Mouse (Mus musculus) v-Abl transformed pro-B cells (cell line): ENCODE measurements around the gene Zfp414.
"Not testable (repeated sequence)": the region's sequence is repeated elsewhere in the genome, so short reads cannot be mapped to it uniquely, and the experiment has no call there.

Source experiments
- in situ Hi-C, 2 experiments: fragments of 400-800 bp; cut with MboI; formaldehyde crosslinking; loops; one replicate each; pipeline ENCODE4 v1.15.1; 2025; ENCODE audit not compliant: unreplicated experiment in 2 of 2

Zfp414 gene

DNA sequence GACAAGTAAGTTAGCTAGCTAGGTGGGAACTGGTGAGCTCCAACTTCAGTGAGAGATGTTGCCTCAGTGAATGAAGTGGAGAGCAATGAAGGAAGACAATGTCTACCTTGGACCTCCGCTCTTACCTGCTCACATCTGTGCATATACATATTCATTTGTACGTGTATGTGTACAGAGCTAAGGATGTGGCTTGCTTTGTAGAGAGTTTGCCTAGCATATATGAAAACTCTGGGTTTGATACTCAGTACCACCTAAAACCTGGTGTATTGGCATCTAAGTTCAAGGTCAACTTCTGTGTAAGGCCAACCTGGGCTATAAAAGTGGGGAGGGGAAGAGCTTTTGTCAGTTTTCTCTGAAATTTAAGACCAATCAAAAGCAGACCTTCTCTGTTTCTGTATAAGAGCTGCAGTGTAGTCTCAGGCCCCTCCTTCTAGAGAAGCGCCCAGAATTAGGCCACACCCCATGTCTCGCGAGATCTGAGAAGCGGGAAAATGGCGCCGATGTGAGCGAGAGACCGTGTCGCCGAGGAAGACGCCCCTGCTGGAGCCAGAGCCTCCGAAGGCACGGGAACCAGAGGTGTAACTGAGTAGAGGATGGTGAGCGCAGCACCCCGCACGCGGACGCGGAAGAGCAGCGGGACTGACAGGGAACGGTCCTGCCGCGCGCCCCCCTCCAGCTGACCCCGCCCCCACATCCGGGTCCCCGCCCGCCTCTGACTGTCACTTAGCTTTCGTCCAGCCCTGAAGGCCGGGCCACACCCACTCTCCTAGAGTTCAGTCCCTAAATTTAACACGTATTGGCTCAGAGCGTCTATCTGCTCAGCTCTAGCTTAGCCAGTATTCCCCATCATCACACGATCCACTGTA, at the start of gene Zfp414:
Zfp414 (plus strand) TSS at position 470 of the 866 bp plus-strand sequence.
- in situ Hi-C loops: no loop called here

DNA sequence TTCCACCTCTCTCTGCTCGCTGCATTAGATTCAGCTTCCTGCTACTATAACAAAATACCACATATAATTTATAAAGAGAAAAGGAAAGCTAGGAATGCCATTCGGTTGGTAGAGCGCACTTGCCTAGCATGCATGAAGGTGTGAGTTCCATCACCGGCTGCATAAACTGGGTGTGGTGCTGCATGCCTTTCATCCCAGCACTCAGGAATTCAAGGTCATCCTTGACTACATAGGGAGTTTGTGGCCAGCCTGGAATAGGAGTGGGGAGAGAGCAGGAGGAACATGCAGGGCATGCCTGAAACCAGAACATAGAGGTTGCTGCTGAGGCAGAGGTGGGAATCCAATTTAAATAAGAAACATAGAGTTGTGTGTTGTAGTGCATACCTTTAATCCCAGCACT, 44.8 kb upstream of the Zfp414 start:
- in situ Hi-C loops: no loop called here

DNA sequence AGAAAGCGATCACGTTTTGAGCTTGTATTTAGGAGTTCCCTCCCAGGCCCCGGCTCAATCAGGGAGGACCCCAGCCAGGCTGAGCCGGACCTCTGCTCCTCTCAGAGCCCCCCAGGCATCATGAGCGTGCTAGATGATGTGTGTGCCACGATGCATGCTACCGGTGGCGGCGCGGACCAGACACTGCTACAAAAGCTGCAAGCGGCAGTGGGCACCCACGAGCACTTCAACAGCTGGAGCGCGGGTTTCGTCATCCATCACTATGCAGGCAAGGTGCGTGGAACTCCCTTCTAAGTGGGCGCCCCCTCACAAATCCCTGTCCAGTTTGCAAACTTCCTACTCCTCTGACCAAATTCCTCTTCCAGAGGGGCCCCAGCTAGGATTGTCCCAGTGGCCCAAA, 42.9 kb upstream of the Zfp414 start:
- in situ Hi-C loops: no loop called here

DNA sequence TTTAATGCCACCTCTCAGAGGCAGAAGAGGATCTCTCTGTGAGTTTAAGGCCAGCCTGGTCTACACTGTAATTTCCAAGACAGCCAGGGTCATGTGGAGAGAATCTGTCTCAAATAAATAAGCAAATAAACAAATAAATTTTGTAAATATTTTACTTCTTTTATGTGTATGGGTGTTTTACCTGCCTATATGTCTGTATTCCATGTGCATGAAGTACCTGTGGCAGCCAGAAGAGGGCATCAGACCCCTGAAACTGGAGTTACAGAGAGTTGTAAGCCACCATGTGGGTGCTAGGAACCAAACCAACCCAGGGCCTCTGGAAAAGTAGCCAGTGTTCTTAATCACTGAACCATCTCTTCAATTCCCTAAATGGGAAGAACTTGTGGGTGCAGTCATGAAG, 31.6 kb upstream of the Zfp414 start:
- in situ Hi-C loops: no loop called here

DNA sequence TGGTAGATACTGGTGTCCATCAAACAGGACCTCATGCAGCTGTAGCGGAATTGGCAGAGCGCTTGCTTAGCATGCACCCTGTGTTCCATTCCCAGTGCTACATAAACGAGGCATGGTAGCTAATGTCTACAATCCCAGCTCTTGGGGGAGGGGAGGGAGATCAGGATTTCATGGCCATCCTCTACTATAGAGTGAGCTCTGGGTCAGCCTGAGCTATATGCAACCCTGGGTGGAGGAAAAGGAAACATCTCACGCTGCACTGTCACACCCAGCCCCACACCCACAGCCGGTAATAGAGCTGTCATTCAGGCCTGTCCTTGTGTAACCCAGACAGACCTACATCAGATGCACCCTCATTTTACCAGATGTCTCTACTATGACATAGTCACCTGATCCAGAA, 30.4 kb upstream of the Zfp414 start:
- in situ Hi-C loops: no loop called here

DNA sequence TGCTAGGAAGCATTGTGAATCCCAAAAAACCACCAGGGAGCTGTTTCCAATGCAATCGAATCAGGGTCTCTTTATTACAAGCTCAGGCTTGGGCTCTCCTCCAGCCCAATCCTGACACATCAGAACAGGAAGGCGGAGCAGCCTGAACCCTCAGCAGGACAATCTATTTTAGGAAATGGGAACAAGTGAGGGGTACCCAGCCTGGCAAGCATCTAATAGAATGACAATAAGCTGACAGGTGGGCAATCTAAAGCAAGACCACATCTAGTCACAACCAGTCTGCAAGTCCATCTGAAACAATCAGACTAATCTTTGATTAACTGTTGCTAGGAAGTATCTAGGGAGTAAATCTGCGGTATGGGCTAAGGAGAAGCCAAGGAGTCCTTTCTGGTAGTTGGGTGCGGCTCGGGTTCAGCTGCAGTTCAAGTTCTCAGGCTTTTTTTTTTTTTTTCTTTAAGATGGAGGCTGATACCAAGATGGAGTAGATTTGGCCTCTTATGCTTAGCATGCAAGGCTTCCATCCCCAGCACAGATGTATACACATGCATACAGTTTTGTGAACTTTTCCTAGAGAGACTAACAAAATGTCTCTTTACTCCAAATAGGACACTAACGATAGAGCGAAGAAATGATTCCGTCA, 28.9 kb upstream of the Zfp414 start:
- in situ Hi-C loops: no loop called here

DNA sequence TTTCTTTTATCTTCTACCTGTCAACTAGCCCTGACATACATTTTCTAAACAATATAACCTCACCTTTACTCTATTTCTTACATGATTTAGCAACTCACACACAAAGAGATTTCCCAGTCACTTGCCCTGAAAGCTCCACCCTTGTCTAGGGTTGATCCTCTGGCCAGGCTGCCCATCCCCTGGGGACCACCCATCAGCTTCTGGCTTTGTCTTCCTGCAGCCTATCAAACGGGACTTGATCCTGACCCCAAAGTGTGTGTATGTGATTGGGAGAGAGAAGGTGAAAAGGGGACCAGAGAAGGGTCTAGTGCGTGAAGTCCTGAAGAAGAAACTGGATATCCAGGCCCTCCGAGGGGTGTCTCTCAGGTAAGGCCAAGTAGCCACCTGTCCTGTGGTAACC, 28.1 kb upstream of the Zfp414 start:
- in situ Hi-C loops: no loop called here

DNA sequence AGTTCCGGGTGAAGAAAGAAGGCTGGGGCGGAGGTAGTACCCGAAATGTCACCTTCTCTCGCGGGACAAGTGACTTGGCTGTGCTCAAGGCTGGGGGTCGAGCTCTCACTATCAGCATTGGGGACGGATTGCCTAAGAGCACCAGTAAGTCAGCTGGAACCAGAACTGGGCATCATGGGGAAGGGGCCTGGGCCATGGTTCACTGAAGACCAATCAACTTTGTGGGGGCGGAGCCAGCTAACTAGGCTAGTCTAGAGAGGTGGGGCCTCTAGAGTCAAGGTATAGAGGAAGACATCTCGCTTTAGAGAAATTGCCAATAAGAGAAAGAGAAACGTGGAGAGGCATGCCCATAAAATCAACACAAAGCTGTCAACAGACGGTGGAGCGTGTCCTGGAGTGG, 26.9 kb upstream of the Zfp414 start:
- in situ Hi-C loops: no loop called here

DNA sequence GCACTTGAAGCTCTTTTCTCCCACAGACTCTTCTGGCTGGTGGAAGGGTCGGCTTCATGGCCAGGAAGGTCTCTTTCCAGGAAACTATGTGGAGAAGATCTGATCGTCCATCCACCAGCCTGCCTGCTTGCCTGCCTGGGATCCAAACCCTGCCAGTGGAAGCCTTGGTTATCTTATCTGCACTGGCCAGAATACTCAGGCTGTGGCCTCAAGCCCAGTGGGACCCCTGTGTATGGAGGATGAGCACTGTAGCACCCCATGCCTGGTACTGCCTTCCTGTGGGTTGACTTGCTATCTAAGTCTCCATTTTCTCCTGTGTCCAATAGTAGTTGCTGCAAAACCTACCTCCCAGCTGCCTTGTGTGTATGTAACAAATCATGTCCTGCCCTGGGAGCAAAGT, 21.6 kb upstream of the Zfp414 start:
- in situ Hi-C loops: no loop called here

DNA sequence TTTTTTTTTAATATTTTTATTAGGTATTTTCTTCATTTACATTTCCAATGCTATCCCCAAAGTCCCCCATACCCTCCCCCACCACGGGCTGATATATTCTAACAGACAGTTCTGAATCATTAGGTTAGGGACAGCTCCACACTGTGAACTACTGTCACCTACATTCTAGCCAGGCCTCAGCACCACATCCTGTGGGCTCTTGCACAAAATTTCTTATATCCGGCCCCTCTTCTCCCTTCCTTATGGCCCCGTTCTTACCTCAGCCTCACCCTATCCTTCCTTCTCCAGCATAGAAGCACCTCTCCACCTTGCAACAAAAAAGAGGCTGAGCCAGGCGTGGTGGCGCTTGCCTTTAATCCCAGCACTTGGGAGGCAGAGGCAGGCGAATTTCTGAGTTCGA, 18.3 kb upstream of the Zfp414 start:
- in situ Hi-C loops: no loop called here

DNA sequence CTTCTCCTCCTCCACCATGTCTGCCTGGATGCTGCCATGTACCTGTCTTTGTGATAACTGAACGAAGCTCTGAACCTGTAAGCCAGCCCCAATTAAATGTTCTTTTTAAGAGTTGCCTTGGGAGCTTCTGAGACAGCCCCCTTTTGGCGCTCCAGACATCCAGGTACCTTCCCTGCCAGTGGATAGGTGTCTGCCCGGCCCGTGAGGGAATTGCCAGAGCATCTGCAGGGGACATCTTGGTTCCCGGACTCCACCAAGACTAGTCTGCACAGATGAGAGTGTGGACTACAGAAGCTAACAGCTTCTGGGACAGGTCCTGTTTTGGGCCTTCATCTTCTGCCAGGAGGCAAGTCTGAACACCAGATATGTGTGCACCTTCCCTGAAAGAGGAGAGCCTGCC, 15.2 kb upstream of the Zfp414 start:
- in situ Hi-C loops: not testable (repeated sequence)

DNA sequence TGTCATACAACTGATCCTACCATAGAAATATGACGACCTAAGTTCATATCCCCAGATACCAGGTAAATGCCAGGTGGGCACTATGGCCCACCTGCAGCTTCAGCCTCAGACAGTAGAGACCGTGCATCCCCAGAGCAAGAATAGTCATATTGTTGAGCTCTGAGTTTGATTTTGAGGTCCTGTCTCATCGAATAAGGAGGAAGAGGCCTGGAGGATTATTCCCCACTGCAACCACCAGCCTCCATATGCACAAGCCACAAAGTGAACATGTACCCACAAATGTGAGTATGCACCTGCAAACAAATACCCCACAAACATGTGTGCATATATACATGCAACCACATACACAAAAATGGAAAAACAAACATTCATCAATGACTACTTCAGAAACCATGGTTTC, 1.6 kb upstream of the Zfp414 start:
- in situ Hi-C loops: no loop called here

DNA sequence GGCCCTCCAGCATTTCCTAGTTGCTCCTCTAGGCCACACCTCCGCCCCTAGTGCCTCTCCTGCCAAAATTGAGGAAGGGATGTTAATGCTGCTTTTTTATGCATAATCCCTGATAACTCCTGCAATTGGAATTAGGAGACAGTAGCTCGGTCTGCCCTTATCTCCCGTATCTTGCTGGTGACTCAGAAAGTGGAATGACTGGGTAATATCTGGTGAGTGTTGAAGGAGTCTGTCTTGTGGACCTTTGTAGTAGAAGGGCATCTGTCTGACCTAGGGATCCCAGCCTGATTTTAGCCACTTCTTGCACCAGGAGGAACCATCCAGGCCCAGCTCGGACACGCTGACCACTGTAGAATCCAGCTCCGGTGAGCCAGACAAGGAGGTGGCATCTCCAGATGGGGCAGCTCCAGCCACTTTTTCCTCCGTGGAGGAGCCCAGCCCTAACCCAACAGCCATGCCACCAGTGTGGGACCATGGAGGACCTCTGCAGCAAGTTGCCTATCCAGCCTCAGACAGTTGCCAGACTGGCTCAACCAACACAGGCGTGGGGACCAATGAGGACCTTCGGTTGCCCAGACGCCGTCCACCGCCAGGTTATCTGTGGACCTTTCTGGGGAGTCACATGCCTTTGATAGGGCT, 716 bp downstream of the Zfp414 start:
- in situ Hi-C loops: no loop called here

DNA sequence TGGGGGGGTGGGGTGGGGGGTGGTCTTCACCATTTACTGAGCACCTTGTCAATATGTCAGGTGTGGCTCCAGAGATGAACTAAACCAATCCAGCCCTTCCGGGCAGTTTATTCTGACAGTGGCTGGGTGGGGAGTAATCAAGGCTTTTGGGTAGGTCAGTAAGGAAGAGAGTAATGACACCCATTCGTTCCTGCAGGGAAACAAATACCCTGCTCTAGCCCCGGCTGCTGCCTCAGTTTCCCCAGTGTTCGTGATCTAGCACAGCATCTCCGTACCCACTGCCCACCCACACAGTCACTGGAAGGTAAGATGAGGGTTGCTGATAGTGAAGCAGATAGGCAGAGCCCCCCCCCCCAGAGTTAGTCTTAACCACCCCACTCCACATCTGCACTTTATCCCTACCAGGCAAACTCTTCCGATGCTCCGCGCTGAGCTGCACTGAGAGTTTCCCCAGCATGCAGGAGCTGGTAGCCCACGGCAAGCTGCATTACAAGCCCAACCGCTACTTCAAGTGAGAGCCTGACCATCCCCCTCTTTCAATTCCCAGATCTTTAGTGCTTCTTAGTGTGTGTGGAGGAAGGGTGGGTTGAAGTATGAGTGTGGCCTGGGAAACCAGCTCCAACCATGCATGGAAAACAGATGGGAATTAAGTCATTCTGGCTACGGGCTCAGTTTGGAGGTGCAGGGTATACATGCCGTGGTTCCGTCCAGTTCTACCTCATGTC, 1.4 kb downstream of the Zfp414 start:
- in situ Hi-C loops: no loop called here

DNA sequence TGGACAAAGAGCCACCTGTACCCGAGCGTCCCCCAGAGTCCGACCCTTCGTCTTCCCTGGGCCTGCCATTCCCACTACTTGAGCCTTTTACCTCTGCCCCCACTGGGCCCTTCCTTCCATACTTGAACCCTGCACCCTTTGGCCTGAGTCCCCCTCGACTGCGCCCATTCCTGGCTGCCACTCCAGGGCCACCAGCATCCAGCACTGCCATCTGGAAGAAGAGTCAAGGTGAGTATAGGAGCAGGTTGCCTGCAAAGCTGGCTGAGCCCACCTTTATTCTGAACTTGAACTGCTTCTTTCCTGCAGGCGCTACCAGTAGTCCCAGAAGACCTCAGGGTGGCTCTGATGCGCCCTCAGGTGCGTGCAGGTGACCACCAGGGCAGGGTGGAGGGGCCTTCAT, 2.3 kb downstream of the Zfp414 start:
- in situ Hi-C loops: no loop called here

DNA sequence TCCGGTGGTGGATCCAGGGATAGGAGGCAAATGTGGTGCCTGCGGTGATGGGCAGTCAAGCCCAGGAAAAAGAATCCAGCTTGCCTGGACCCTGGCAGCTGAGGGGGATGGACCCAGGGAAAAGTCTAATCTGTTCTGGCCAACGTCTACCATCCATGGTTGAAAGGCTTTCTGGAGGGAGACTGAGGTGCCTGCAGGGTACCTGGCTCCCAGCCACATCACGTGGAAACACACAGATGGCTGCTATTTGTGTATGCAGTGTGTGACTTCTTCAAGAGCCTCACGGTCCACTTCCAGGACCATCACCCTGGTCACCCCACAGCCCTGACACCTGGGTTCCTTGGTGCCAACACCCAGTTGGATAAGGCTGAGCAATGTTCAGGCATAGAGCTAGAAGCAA, 2.9 kb downstream of the Zfp414 start:
- in situ Hi-C loops: no loop called here

DNA sequence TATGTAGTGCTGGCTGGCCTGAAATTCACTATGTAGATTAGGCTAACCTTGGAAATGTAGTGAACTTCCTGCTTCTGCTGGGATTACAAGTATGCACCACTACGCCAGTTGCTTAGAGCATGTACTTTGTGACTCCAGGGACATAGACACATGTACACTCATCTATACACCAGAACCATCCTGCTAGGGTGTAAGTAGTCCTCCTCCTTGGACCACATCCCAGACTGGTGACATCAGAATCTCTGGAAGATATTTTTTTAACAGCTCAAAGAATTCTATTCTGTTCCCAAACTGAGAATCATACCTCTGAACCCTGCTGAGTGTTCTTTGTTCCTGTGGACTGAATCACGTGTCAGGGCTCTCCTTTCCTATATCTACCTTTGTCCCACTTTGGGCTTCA, 8.1 kb downstream of the Zfp414 start:
- in situ Hi-C loops: no loop called here

DNA sequence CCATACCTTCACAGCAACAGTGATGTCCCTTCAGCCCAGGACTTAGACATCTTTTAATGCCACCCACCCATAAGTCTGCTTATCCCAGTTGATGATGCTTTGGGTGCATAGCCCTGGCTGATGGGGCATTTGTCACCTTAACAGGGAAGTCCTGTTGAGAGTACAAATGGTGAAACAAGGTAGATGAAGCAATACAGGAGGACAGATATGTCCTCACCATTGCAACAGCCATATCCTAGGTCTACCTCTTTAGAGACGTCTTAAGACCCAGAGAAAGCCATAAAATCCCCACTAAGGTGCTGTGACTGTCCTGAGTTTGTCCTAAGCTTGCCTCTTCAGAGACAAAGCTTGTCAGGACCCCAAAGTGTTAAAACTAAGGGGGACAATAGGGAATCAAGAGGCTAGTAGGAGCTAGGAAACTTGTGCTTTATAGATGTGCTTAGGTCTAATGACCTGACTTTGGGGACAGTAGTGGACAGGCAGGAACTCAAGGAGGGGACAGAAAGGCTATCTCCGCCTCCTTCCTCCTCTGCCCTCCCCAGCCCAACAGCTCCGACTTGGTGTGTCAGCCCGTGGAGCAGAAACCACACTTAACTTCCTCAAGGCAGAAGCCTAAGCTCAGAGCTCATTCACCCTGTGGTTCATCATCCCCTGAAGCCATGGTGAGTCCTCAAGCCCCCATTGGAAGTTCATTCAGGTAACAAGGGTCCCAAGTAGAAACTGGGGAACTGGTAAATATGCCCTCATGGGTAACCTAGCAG, 8.8 kb downstream of the Zfp414 start, which contains the start of gene Pram1:
Pram1 (plus strand) TSS at position 541 of the 761 bp plus-strand sequence.
- in situ Hi-C loops: no loop called here

DNA sequence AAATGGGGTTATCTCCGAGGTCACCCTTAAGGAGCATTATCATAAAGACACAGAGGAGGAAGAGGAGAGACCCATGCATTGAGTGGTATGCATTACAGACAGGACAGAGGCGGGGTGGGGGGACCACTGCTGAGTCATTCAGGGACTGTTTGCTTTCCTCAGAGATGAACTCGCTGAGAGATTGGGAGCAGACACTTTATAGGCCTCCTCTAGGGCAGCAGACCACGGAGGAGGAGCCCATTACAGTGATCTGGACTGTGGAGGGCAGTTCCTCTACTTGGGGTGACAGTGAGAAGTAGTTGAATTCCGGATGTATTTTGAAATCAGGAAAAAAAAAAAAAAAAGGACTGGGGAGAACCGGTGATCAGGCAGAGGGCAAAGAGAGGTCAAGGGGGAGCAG, 10.9 kb downstream of the Zfp414 start:
- in situ Hi-C loops: no loop called here

DNA sequence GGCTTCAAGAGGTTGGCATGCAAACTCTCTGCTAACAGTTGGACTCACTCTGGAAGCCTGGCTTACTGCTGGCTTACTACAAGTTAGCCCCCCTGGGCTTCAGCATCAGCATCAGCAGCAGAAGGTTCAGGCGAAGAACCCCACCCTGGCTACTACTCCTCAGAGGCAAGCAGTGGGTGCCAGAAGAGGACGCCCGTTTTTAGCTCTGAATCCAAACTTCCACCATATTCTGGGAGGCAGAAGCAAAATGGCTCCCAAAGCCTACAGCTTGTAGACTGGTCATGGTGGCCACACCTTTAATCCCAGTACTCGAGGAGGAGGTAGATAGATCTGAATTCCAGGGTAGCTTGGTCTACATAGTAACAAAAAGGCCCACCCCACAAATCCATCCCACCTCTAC, 15.2 kb downstream of the Zfp414 start:
- in situ Hi-C loops: no loop called here
